Mouse (Mus musculus): ENCODE results near the gene Cers1. TPM values are rescaled to one million over a fixed set of nuclear protein-coding genes. Genes with fewer than 3 reads are reported as not detected.

Cers1 gene
- polyA plus RNA-seq, 1 experiment from 2014 or later, result 0.63 TPM

GRCm38 (mm10) chr8:70283136-70284077, 32.2 kb upstream of the Cers1 start:
- Histone ChIP-seq H3K27me3 (replicated peaks) (no peaks in the 10 kb centered on the region), H3K36me3 (peaks cover 33% of the 10 kb centered on the region), H3K27ac (peak overlapping the region; percentile 49; the same call in 1 of the 2 replicates), H3K9me3 (replicated peaks) (peaks cover 4% of the 10 kb centered on the region; the same call in 1 of the 2 replicates), H3K4me3 (peak overlapping the region; percentile 65), H3K4me1 (peaks cover 45% of the 10 kb centered on the region), H3K9ac (peak overlapping the region; percentile 72), H3K4me2 (peak overlapping the region; percentile 85)
- ATAC-seq, result peak; percentile 38
- WGBS (ENCODE audit: insufficient replicate concordance), result 1% methylated on average over 55 of the region's 55 CpGs

DNA sequence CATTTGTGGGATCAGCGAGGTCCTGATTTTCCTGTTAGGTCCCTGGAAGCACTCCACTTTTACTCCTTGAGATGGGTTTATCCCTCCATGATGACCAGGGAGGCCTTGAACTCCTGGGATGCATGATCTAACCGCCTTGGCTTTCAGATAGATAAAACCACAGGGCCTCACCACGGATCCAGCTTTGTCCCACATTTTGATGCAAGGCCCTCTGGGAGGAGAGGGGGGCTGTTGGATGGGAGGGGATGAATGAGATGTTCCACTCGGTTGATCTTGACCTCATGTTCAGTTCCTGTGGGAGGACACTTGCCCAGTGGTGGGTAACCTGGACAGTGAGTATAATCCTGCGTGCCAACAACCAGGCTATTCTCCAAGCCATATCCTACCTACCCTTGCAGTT, 31.2 kb upstream of the Cers1 start:
- H3K9ac ChIP-seq, result no peak overlapping the region
- peak overlapping the region; percentile 85; the same call in 1 of the 2 replicates for H3K4me2 ChIP-seq
- peaks cover 36% of the 10 kb centered on the region for H3K36me3 ChIP-seq
- peaks cover 4% of the 10 kb centered on the region; the same call in 1 of the 2 replicates for H3K9me3 ChIP-seq (replicated peaks)
- no peaks in the 10 kb centered on the region for H3K27me3 ChIP-seq (replicated peaks)
- no peak for ATAC-seq
- peaks cover 35% of the 10 kb centered on the region for H3K4me1 ChIP-seq
- no peak overlapping the region for H3K4me3 ChIP-seq
- WGBS (ENCODE audit: insufficient replicate concordance), result 64% methylated on average over 5 of the region's 5 CpGs
- no peak overlapping the region for H3K27ac ChIP-seq

GRCm38 (mm10) chr8:70285304-70285703, 30.3 kb upstream of the Cers1 start:
- H3K27me3 ChIP-seq (replicated peaks), result no peaks in the 10 kb centered on the region
- WGBS (ENCODE audit: insufficient replicate concordance), result 91% methylated on average over 15 of the region's 15 CpGs
- H3K9me3 ChIP-seq (replicated peaks), result peaks cover 4% of the 10 kb centered on the region; the same call in 1 of the 2 replicates
- ATAC-seq, result no peak
- no peak overlapping the region for H3K9ac ChIP-seq
- H3K4me3 ChIP-seq, result no peak overlapping the region
- peaks cover 34% of the 10 kb centered on the region for H3K4me1 ChIP-seq
- H3K27ac ChIP-seq, result no peak overlapping the region
- H3K36me3 ChIP-seq, result peaks cover 44% of the 10 kb centered on the region
- no peak overlapping the region for H3K4me2 ChIP-seq

GRCm38 (mm10) chr8:70286737-70287136, 28.8 kb upstream of the Cers1 start:
- H3K27ac ChIP-seq, result no peak overlapping the region
- H3K4me1 ChIP-seq, result peaks cover 21% of the 10 kb centered on the region
- no peak overlapping the region for H3K4me2 ChIP-seq
- peaks cover 59% of the 10 kb centered on the region for H3K36me3 ChIP-seq
- no peak overlapping the region for H3K9ac ChIP-seq
- 82% methylated on average over 8 of the region's 8 CpGs for WGBS (ENCODE audit: insufficient replicate concordance)
- H3K27me3 ChIP-seq (replicated peaks), result no peaks in the 10 kb centered on the region
- peaks cover 4% of the 10 kb centered on the region; the same call in 1 of the 2 replicates for H3K9me3 ChIP-seq (replicated peaks)
- ATAC-seq, result no peak
- no peak overlapping the region for H3K4me3 ChIP-seq

GRCm38 (mm10) chr8:70293988-70294405, 21.6 kb upstream of the Cers1 start:
- Histone ChIP-seq H3K9me3 (replicated peaks) (no peaks in the 10 kb centered on the region), H3K27ac (no peak overlapping the region), H3K4me2 (no peak overlapping the region), H3K9ac (no peak overlapping the region), H3K4me3 (no peak overlapping the region), H3K36me3 (peaks cover 95% of the 10 kb centered on the region), H3K4me1 (no peaks in the 10 kb centered on the region), H3K27me3 (replicated peaks) (no peaks in the 10 kb centered on the region)
- no peak for ATAC-seq
- WGBS (ENCODE audit: insufficient replicate concordance), result 80% methylated on average over 5 of the region's 5 CpGs

DNA sequence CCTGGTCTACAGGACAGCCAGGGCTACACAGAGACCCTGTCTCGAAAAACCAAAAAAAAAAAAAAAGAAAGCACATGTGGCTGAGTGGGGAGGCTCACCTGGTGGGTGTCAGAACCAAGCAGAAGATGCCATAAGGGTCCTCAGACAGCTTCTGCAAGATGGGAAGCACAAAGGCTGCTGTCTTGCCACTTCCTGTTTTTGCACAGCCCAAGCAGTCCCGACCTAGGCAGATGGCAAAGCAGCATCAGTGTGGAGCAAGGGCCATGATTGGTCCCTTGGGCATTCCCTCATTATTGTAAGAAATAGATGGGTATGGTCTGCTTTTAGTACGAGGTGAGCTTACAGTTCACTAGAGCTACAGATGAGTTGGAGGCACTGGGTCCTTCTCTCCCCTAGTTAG, 14.7 kb upstream of the Cers1 start:
- H3K4me3 ChIP-seq, result peak overlapping the region; percentile 79
- peak overlapping the region; percentile 87 for H3K4me2 ChIP-seq
- no peaks in the 10 kb centered on the region for H3K27me3 ChIP-seq (replicated peaks)
- peaks cover 65% of the 10 kb centered on the region for H3K36me3 ChIP-seq
- H3K9ac ChIP-seq, result no peak overlapping the region; the same call in 1 of the 2 replicates
- no peaks in the 10 kb centered on the region for H3K9me3 ChIP-seq (replicated peaks)
- 49% methylated on average over 3 of the region's 3 CpGs for WGBS (ENCODE audit: insufficient replicate concordance)
- no peak for ATAC-seq
- H3K27ac ChIP-seq, result no peak overlapping the region
- H3K4me1 ChIP-seq, result peaks cover 38% of the 10 kb centered on the region

- H3K36me3 ChIP-seq, result peaks cover 65% of the 10 kb centered on the region
- under 1% methylated on average over 40 of the region's 40 CpGs for WGBS (ENCODE audit: insufficient replicate concordance)
- ATAC-seq, result peak; percentile 89
- peak within 1 kb of the TSS; percentile 72 for H3K27ac ChIP-seq
- H3K9me3 ChIP-seq (replicated peaks), result no peaks in the 10 kb centered on the region
- H3K4me1 ChIP-seq, result peaks cover 38% of the 10 kb centered on the region
- no peaks in the 10 kb centered on the region for H3K27me3 ChIP-seq (replicated peaks)
- peak within 1 kb of the TSS; percentile 79 for H3K4me3 ChIP-seq
- H3K9ac ChIP-seq, result peak within 1 kb of the TSS; percentile 80
- peak within 1 kb of the TSS; percentile 87 for H3K4me2 ChIP-seq
These were observed 13.2 kb upstream of the Cers1 start, which contains the start of the genes Ddx49 and Cope for GRCm38 (mm10) chr8:70302358-70302890. Gene Ddx49, minus strand, starts transcription at chr8:70302489. Gene Cope, plus strand, starts transcription at chr8:70302518.

DNA sequence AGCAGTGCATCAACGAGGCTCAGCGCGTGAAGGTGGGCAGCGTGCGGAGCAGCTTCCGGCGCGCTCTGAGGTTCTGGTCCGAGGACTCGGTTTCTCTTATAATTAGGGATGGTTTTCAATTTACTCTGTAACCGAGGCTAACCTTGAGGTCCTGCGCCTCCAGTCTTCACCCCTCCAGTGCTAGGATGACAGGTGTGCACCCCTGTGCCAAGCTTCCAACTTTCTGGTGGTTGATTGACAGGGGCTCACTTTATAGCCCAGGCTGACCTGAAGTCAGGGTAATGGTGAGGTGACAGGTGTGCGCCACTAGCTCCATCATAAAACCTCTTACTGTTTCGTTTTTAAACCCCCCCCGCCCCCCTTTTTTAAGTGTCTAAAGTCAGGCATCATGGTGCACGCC, 12.7 kb upstream of the Cers1 start:
- Histone ChIP-seq H3K9ac (peak overlapping the region; percentile 80), H3K4me2 (peak overlapping the region; percentile 87), H3K36me3 (peaks cover 65% of the 10 kb centered on the region), H3K9me3 (replicated peaks) (no peaks in the 10 kb centered on the region), H3K27ac (peak overlapping the region; percentile 72), H3K4me3 (peak overlapping the region; percentile 79), H3K27me3 (replicated peaks) (no peaks in the 10 kb centered on the region), H3K4me1 (peaks cover 38% of the 10 kb centered on the region)
- peak; percentile 16; the same call in 1 of the 2 replicates for ATAC-seq
- 2% methylated on average over 16 of the region's 16 CpGs for WGBS (ENCODE audit: insufficient replicate concordance)

- no peak overlapping the region for H3K4me2 ChIP-seq
- H3K27me3 ChIP-seq (replicated peaks), result no peaks in the 10 kb centered on the region
- H3K27ac ChIP-seq, result no peak overlapping the region
- no peaks in the 10 kb centered on the region for H3K9me3 ChIP-seq (replicated peaks)
- no peak for ATAC-seq
- no peak overlapping the region for H3K9ac ChIP-seq
- H3K36me3 ChIP-seq, result peaks cover 93% of the 10 kb centered on the region
- peaks cover 4% of the 10 kb centered on the region for H3K4me1 ChIP-seq
- WGBS (ENCODE audit: insufficient replicate concordance), result 36% methylated on average over 2 of the region's 2 CpGs
- no peak overlapping the region for H3K4me3 ChIP-seq
These were observed 6.3 kb upstream of the Cers1 start for GRCm38 (mm10) chr8:70309311-70309710.

DNA sequence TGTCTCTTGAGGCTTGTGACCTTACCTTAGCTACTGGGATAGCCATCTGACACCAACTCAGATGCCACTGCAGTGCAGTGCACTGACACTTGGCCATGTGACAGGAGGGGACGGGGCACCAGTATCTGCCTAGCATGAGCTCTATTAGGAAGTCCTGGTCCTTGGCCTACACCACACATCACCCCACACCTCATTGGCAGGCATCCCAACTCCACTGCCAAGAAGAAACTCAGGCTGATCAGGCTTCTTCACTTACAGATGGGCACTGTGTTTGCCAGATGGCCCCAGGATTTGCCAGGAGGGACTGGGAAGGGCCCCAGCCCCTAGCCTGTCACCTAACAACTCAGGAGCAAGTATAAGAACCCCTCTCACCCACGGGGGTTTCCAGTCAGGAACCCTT, 2.2 kb upstream of the Cers1 start:
- Histone ChIP-seq H3K36me3 (peaks cover 53% of the 10 kb centered on the region), H3K4me2 (no peak overlapping the region), H3K9me3 (replicated peaks) (no peaks in the 10 kb centered on the region), H3K27ac (no peak overlapping the region), H3K4me3 (no peak overlapping the region), H3K9ac (no peak overlapping the region), H3K27me3 (replicated peaks) (peaks cover 40% of the 10 kb centered on the region), H3K4me1 (peaks cover 22% of the 10 kb centered on the region)
- 74% methylated on average over 2 of the region's 2 CpGs for WGBS (ENCODE audit: insufficient replicate concordance)
- no peak for ATAC-seq

DNA sequence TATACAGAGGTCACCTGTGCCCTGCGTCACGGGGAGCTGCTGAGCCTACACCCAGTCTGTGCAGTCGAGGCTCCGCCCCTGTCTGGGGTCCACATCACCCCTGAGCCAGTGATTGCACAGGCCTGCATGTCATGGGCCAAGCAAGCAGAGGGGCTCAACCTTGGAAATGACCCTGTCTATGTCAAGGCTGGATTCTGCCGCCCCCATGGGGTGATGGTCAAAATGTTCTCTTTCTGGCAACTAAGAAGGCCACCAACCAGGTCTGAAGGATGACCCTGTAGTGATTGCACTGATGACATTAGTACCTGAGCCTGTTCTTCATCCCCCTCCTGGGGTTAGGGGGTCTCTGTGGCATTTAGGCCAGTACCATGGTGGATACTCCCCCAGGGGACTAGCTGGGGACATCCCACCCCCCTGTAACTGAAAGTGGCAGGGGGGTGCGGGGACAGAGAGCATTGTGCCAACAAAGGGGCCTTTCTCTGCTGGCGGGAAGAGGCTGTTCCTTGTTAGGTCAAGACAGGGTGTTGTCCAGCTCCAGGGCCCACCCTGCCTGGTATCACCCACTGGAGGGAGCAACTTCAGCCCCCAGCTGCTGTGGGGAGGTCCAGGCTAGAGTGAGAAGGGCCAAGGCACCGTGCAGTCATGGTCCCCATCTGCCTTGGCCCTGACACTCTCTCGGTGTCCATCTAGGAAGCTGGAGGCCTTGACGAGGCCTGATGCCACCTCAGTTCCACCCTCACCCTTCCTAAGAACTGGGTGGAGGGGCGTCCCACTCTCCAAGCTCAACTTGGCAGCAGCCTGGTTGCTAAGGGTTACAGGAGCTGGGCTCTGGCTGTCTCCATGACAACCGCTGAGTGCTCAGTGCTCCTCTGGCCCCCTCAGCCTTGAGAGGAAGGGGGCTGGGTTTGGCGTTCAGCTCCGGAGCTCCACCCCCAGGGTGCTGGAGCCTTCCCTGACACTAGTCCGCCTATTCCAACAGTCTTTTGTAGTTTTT, 1.2 kb downstream of the Cers1 start:
- Histone ChIP-seq H3K9ac (no peak overlapping the region), H3K4me2 (peak overlapping the region; percentile 86), H3K27ac (no peak overlapping the region), H3K36me3 (peaks cover 21% of the 10 kb centered on the region), H3K4me1 (peaks cover 22% of the 10 kb centered on the region), H3K9me3 (replicated peaks) (no peaks in the 10 kb centered on the region), H3K27me3 (replicated peaks) (peaks cover 51% of the 10 kb centered on the region), H3K4me3 (no peak overlapping the region)
- WGBS (ENCODE audit: insufficient replicate concordance), result 24% methylated on average over 15 of the region's 15 CpGs
- 0 out of 2 replicates have a peak, but pooled peaks have one; percentile 14 for ATAC-seq

Measured in liver, embryonic 12.5 days (tissue).